Mouse (Mus musculus): ENCODE data around the gene Car14. TPM values are rescaled to one million over a fixed set of nuclear protein-coding genes. Genes with fewer than 3 reads are reported as not detected.

The Car14 gene
- total RNA-seq, 2 experiments from 2014 or later = 13.6 to 18.5 TPM

GRCm38 (mm10) chr3:95856115-95856514, 48.4 kb downstream of the Car14 start:
- no peak for DNase-seq

- peak; percentile 98 for DNase-seq
Measured at GRCm38 (mm10) chr3:95855502-95856089, 48.9 kb downstream of the Car14 start, which contains the start of gene Prpf3. Prpf3 (minus strand) TSS chr3:95855885.

GRCm38 (mm10) chr3:95851317-95851716, 53.2 kb downstream of the Car14 start:
- no peak for DNase-seq

GRCm38 (mm10) chr3:95850611-95851010, 53.9 kb downstream of the Car14 start:
- DNase-seq = no peak

Other genes starting within 250 kb of the Car14 start
- gene Mcl1, start 245.9 kb downstream of the Car14 start, total RNA-seq (2021) = 100 to 1,000 TPM; 116 to 144 TPM
- 10 to 100 TPM; 13.3 to 13.4 TPM for gene Adamtsl4, start 216.8 kb downstream of the Car14 start, total RNA-seq (2021)
- gene Ecm1, start 165.1 kb downstream of the Car14 start, total RNA-seq (2021) = 100 to 1,000 TPM; 139 to 162 TPM
- gene Tars2, start 144.5 kb downstream of the Car14 start, total RNA-seq (2021) = 10 to 100 TPM; 40.8 to 51.6 TPM
- gene Rprd2, start 85.8 kb downstream of the Car14 start, total RNA-seq (2021) = 10 to 100 TPM; 43.9 to 50.6 TPM
- 10 to 100 TPM; 25.1 to 26.7 TPM for gene Prpf3, start 48.8 kb downstream of the Car14 start, total RNA-seq (2021)
- 100 to 1,000 TPM; 270 to 288 TPM for gene Mrps21, start 33.2 kb downstream of the Car14 start, total RNA-seq (2021)
- gene Ciart, start 22.4 kb downstream of the Car14 start, total RNA-seq (2021) = 1 to 10 TPM; 1.9 to 4.9 TPM
- 10 to 100 TPM; 27.7 to 38.8 TPM for gene BC028528, start 12.7 kb downstream of the Car14 start, total RNA-seq (2021)
- 100 to 1,000 TPM; 167 to 171 TPM for gene Aph1a, start 10.7 kb downstream of the Car14 start, total RNA-seq (2021)
- 100 to 1,000 TPM in 1 of 2 experiments, 10 to 100 TPM in 1; 89.8 to 110 TPM for gene Anp32e, start 24.6 kb upstream of the Car14 start, total RNA-seq (2021)
- gene Plekho1, start 91.3 kb upstream of the Car14 start, total RNA-seq (2021) = 10 to 100 TPM; 34.0 to 36.7 TPM
- 10 to 100 TPM; 31.7 to 35.0 TPM for gene Vps45, start 153.8 kb upstream of the Car14 start, total RNA-seq (2021)
- 10 to 100 TPM; 32.3 to 33.4 TPM for gene Otud7b, start 199.8 kb upstream of the Car14 start, total RNA-seq (2021)

Data from adrenal gland, postnatal 10 days (tissue).